Mouse (Mus musculus): Measurements from ENCODE around the gene Fbxo4. TPM values are rescaled to one million over a fixed set of nuclear protein-coding genes. Genes with fewer than 3 reads are reported as not detected.

Gene Fbxo4
- polyA plus RNA-seq, 1 experiment from 2014 or later = 4.0 TPM

- Histone ChIP-seq H3K9ac (no peak overlapping the region), H3K9me3 (replicated peaks) (peaks cover 6% of the 10 kb centered on the region), H3K36me3 (no peaks in the 10 kb centered on the region), H3K4me2 (no peak overlapping the region), H3K4me3 (no peak overlapping the region), H3K4me1 (peaks cover 7% of the 10 kb centered on the region; the same call in 1 of the 2 replicates), H3K27ac (no peak overlapping the region), H3K27me3 (replicated peaks) (no peaks in the 10 kb centered on the region)
- no peak for ATAC-seq
- WGBS (ENCODE audit: insufficient replicate concordance) = 54% methylated on average over 2 of the region's 2 CpGs
Observed at GRCm38 (mm10) chr15:4000536-4000935, 21.2 kb upstream of the Fbxo4 start.

GRCm38 (mm10) chr15:3999144-3999543 lies 19.8 kb upstream of the Fbxo4 start:
- peaks cover 13% of the 10 kb centered on the region for H3K4me1 ChIP-seq
- 54% methylated on average over 2 of the region's 2 CpGs for WGBS (ENCODE audit: insufficient replicate concordance)
- H3K4me3 ChIP-seq = no peak overlapping the region
- H3K9ac ChIP-seq = no peak overlapping the region
- H3K4me2 ChIP-seq = no peak overlapping the region
- no peaks in the 10 kb centered on the region for H3K36me3 ChIP-seq
- ATAC-seq = no peak
- H3K27ac ChIP-seq = no peak overlapping the region
- no peaks in the 10 kb centered on the region for H3K27me3 ChIP-seq (replicated peaks)
- H3K9me3 ChIP-seq (replicated peaks) = no peaks in the 10 kb centered on the region

GRCm38 (mm10) chr15:3996267-3997010 lies 17.1 kb upstream of the Fbxo4 start:
- 22% methylated on average over 14 of the region's 14 CpGs for WGBS (ENCODE audit: insufficient replicate concordance)
- no peak for ATAC-seq
- Histone ChIP-seq H3K9ac (peak overlapping the region; percentile 74), H3K27ac (peak overlapping the region; percentile 89), H3K4me3 (peak overlapping the region; percentile 84), H3K27me3 (replicated peaks) (no peaks in the 10 kb centered on the region), H3K4me2 (peak overlapping the region; percentile 85), H3K4me1 (peaks cover 13% of the 10 kb centered on the region), H3K36me3 (peaks cover 8% of the 10 kb centered on the region), H3K9me3 (replicated peaks) (no peaks in the 10 kb centered on the region)

GRCm38 (mm10) chr15:3995448-3996266 lies 16.3 kb upstream of the Fbxo4 start, which contains the start of gene AW549877:
AW549877 (minus strand) TSS chr15:3995744.
- Histone ChIP-seq H3K9me3 (replicated peaks) (no peaks in the 10 kb centered on the region), H3K4me1 (peaks cover 13% of the 10 kb centered on the region), H3K27me3 (replicated peaks) (no peaks in the 10 kb centered on the region), H3K36me3 (peaks cover 16% of the 10 kb centered on the region), H3K4me2 (peak within 1 kb of the TSS; percentile 85), H3K27ac (peak within 1 kb of the TSS; percentile 89), H3K9ac (peak within 1 kb of the TSS; percentile 85), H3K4me3 (peak within 1 kb of the TSS; percentile 84)
- peak; percentile 98 for ATAC-seq
- WGBS (ENCODE audit: insufficient replicate concordance) = under 1% methylated on average over 61 of the region's 61 CpGs

- Histone ChIP-seq H3K9me3 (replicated peaks) (no peaks in the 10 kb centered on the region), H3K4me1 (peaks cover 13% of the 10 kb centered on the region), H3K27ac (peak overlapping the region; percentile 89), H3K27me3 (replicated peaks) (no peaks in the 10 kb centered on the region), H3K4me2 (peak overlapping the region; percentile 85), H3K36me3 (peaks cover 23% of the 10 kb centered on the region), H3K4me3 (peak overlapping the region; percentile 84), H3K9ac (peak overlapping the region; percentile 85)
- WGBS (ENCODE audit: insufficient replicate concordance) = 22% methylated on average over 14 of the region's 14 CpGs
- no peak for ATAC-seq
Observed at GRCm38 (mm10) chr15:3994852-3995447, 15.6 kb upstream of the Fbxo4 start.

- 48% methylated on average over 2 of the region's 2 CpGs for WGBS (ENCODE audit: insufficient replicate concordance)
- H3K4me1 ChIP-seq = no peaks in the 10 kb centered on the region
- no peak overlapping the region for H3K4me3 ChIP-seq
- ATAC-seq = no peak
- no peak overlapping the region for H3K4me2 ChIP-seq
- no peak overlapping the region for H3K9ac ChIP-seq
- no peaks in the 10 kb centered on the region for H3K27me3 ChIP-seq (replicated peaks)
- H3K36me3 ChIP-seq = peaks cover 74% of the 10 kb centered on the region
- no peak overlapping the region for H3K27ac ChIP-seq
- H3K9me3 ChIP-seq (replicated peaks) = no peaks in the 10 kb centered on the region
Observed at GRCm38 (mm10) chr15:3987981-3988380, 8.6 kb upstream of the Fbxo4 start.

GRCm38 (mm10) chr15:3984876-3985275 lies 5.5 kb upstream of the Fbxo4 start:
- Histone ChIP-seq H3K36me3 (peaks cover 60% of the 10 kb centered on the region), H3K9me3 (replicated peaks) (no peaks in the 10 kb centered on the region), H3K27me3 (replicated peaks) (no peaks in the 10 kb centered on the region), H3K4me3 (no peak overlapping the region), H3K9ac (no peak overlapping the region), H3K27ac (no peak overlapping the region), H3K4me1 (peaks cover 3% of the 10 kb centered on the region), H3K4me2 (no peak overlapping the region)
- 73% methylated on average over 2 of the region's 2 CpGs for WGBS (ENCODE audit: insufficient replicate concordance)
- ATAC-seq = no peak

GRCm38 (mm10) chr15:3982732-3983131 lies 3.4 kb upstream of the Fbxo4 start:
- Histone ChIP-seq H3K4me1 (peaks cover 16% of the 10 kb centered on the region), H3K4me2 (no peak overlapping the region), H3K36me3 (peaks cover 43% of the 10 kb centered on the region), H3K9me3 (replicated peaks) (no peaks in the 10 kb centered on the region), H3K9ac (no peak overlapping the region), H3K27me3 (replicated peaks) (no peaks in the 10 kb centered on the region), H3K4me3 (no peak overlapping the region), H3K27ac (no peak overlapping the region)
- WGBS (ENCODE audit: insufficient replicate concordance) = 75% methylated on average over 5 of the region's 5 CpGs
- no peak for ATAC-seq

GRCm38 (mm10) chr15:3979871-3980270 lies 498 bp upstream of the Fbxo4 start:
- Histone ChIP-seq H3K27ac (peak overlapping the region; percentile 91), H3K27me3 (replicated peaks) (no peaks in the 10 kb centered on the region), H3K9me3 (replicated peaks) (no peaks in the 10 kb centered on the region), H3K4me1 (peaks cover 16% of the 10 kb centered on the region), H3K9ac (peak overlapping the region; percentile 84; the same call in 1 of the 2 replicates), H3K4me2 (peak overlapping the region; percentile 91), H3K4me3 (peak overlapping the region; percentile 75), H3K36me3 (peaks cover 23% of the 10 kb centered on the region)
- peak; percentile 56; the same call in 1 of the 2 replicates for ATAC-seq
- WGBS (ENCODE audit: insufficient replicate concordance) = 70% methylated on average over 3 of the region's 3 CpGs

GRCm38 (mm10) chr15:3978279-3978678 lies 1.1 kb downstream of the Fbxo4 start:
- 0 out of 2 replicates have a peak, but pooled peaks cover 9% of the 10 kb centered on the region for H3K36me3 ChIP-seq
- no peak for ATAC-seq
- WGBS (ENCODE audit: insufficient replicate concordance) = 71% methylated on average over 2 of the region's 2 CpGs

GRCm38 (mm10) chr15:3973300-3973699 lies 6.1 kb downstream of the Fbxo4 start:
- no peak for ATAC-seq
- WGBS (ENCODE audit: insufficient replicate concordance) = 71% methylated on average over 3 of the region's 3 CpGs
- Histone ChIP-seq H3K4me3 (no peak overlapping the region), H3K27ac (no peak overlapping the region), H3K4me2 (no peak overlapping the region), H3K4me1 (no peaks in the 10 kb centered on the region), H3K36me3 (no peaks in the 10 kb centered on the region), H3K9ac (no peak overlapping the region), H3K27me3 (replicated peaks) (no peaks in the 10 kb centered on the region), H3K9me3 (replicated peaks) (no peaks in the 10 kb centered on the region)

More at GRCm38 (mm10) chr15:3978279-3978678, 1.1 kb downstream of the Fbxo4 start:
- H3K27me3 ChIP-seq (replicated peaks) = no peaks in the 10 kb centered on the region
- H3K9ac ChIP-seq = no peak overlapping the region
- no peak overlapping the region for H3K4me3 ChIP-seq
- no peak overlapping the region for H3K27ac ChIP-seq
- no peaks in the 10 kb centered on the region for H3K9me3 ChIP-seq (replicated peaks)
- 0 out of 2 replicates have a peak overlapping the region, but pooled peaks have one; percentile 91 for H3K4me2 ChIP-seq
- peaks cover 16% of the 10 kb centered on the region for H3K4me1 ChIP-seq

Measured in liver, embryonic 12.5 days (tissue).